Mouse (Mus musculus) layer of hippocampus, postnatal 14 days (tissue): ENCODE results near the gene Bicral. TPM values are rescaled to one million over a fixed set of nuclear protein-coding genes. Genes with fewer than 3 reads are reported as not detected.
"Not testable (repeated sequence)": the region's sequence is repeated elsewhere in the genome, so short reads cannot be mapped to it uniquely, and the experiment has no call there.

Experiments
- DNase-seq, 2 experiments: peaks; one replicate each; pipeline ENCODE4 v3.0.0; 2021 to 2022; ENCODE audit warnings: low spot score in 2 of 2, mixed read lengths in 1 of 2
- total RNA-seq, 2 experiments: library from RNA; stranded (reverse); gene quantifications; 2 replicates each; pipeline ENCODE4 v1.2.3; 2021

Bicral gene
- total RNA-seq, 2 experiments from 2014 or later, result 38.6 to 43.7 TPM

DNA sequence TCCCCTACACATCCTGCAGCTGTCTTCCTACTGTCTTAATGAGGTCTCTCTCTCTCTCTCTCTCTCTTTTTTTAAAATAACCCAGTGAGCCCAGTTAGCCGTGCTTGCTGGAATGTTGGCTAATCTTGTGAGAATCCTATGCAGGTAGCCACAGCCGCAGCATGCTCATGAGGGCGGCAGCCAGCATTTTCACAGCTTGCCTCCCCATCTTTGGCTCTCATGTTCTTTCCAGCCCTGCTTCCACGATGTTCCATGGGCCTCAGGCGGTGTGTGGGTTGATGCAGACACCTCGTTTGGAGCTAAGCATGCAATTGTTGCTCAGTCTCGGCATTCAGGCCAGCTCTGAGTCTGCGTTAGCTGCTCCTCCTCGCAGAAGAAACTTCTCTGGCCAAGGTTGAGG lies 93.4 kb downstream of the Bicral start:
- not testable (repeated sequence) for DNase-seq

DNA sequence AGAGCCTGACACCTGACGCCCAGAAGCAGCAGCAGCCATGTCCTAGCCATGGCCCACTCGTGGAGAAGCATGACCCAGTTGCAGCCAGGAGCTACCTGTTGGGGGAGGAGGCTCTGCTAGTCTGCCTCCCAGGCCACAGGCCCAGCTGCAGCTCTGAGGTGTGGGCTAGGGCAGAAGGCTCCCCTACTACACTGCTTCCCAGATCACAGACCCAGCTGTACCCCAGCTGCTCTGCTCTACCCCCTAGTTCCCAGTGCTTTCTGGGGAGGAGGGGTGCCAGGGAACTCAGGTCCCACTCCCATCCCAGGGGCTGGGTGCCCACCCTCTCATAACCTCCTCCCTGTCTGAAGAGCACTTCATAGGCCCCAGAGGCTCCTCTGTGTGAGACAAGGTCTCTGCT lies 94.7 kb downstream of the Bicral start, which contains the start of gene Ptcra:
Gene Ptcra, minus strand, starts transcription at position 169 of the 400 bp plus-strand sequence.
- no peak for DNase-seq

DNA sequence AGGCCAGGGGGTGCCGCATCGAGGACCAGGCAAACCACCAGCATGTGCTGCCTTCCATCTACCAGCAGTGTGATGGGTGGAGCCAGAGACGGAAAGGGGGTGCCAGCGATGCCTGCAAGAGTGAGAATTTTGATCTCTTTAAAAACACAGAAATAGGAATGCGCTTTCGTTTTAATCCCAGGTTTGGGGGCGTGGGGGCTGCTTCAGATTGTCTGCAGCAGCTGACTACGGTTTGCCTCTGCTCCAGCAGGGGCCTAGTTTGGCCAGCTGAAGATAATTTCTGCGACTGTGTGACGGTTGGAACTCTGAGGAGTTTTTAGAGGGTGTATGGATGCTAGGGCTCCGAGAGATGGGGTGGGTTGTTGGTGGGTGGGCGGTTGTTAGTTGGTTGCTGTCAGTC lies 99.5 kb downstream of the Bicral start:
- no peak for DNase-seq

DNA sequence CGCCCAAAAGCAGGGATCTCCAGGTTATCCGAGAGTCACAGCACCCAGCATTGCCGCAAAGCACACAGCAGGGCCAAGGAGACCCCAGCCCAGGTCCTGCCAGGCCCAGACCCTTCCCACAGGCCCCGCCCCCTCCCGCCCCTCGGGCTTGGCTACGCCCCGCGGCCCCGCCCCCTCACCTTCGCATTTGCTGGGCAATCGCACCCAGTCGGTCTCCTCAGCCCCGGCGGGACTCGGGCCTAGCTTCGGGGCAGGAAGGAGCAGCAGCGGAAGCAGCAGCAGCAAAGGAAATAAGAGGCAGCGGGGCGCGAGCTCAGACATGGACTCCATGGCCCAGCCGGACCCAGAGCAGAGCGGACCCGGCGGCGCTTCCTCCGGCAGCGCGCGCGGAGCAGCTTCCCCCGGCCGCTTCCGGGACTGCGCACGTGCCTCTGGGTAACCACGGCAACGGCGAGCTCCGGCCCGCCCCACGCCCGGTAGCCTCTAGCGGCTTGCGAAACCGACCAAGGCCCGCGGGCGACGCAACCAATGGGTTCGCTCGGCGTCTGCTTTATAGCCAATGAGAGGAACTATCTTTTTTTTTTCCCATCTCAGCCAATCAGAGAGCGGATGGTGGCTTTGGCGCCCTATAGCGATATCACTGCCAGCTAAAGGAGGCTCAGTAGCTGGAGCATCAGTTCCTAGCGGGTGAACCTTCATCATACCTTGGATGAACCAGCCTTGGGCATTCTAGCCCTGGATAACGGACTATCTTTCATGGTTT lies 106.3 kb downstream of the Bicral start, which contains the start of gene Cnpy3:
Gene Cnpy3, minus strand, starts transcription at position 421 of the 763 bp plus-strand sequence.
- DNase-seq, result peak; percentile 97 to 98

DNA sequence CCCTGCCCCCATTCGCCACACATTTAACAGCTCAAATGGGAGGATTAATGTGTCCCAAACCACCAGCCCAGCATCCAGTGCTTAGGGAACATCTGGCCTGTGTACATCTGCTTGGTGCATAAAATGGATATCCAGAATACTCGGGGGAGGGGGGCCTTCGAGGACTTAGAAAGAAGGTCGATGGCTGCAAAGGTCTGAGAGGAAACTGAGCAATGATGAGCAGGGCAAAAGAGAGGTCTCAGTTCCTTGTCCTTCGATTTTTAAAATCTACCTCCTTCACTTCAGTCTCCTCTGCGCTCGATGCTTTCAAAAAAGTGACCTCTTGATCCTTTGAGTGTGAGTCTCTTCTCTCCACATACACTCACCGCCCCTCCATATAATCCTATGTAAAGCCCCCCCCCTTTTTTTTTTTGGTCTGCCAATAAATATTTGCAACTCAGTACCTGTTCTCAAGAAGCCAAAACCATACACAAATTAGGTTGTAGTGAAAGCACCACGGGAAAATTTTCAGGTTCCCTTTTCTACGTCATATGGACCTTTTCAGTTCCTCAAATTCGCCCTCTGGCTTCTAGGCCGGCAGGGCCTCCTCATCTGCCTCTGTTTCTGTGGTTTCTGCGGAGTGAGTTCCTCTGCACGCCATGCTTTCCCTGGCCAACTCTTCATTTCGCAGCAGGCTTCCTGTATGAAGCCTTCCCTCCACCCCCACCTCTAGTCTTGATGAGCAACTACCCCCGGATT lies 107.1 kb downstream of the Bicral start:
- DNase-seq, result peak in 1 of 2 experiments; percentile 71

DNA sequence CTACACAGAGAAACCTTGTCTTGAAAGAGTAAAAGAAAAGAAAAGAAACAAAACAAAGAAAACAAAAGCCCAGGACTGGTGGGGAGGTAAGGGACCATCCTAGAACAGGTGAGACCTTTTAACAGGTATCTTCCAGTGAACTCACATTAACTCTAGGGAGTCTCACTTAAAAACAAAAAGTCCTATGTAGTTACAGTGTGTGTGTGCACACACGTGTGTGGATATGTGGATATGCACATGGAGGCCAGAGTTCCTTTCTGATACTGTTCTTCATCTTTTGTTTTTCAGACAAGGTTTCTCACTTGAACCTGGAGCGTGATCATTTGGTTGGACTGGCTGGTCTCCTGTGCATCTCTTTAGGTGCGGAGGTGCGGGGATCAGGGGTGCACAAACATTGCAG lies 107.7 kb downstream of the Bicral start:
- no peak for DNase-seq

DNA sequence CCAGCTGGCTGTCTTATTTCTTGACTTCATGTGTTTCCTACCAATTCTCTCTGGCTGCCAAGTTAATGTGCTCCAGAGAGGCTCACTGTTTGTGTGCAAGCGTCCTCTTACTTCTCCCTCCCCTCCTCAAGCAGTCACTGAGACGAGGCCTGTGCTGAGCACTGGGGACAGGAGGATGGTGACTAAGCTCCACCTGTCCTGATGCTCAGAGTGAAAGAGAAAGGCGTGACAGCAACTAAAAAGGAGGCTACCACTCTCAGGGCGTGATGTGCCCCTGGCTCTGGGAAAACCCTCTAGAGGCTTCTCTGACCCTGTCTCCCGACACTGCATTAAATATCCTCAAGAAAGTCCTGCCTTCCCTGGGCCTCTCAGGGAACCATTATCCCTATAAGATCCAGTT lies 109.0 kb downstream of the Bicral start:
- DNase-seq, result no peak

Other genes starting within 250 kb of the Bicral start
- gene Ptk7, start 229.0 kb downstream of the Bicral start, total RNA-seq, result 10 to 100 TPM; 11.2 to 11.4 TPM
- 10 to 100 TPM; 15.1 to 16.7 TPM for gene Klc4, start 212.5 kb downstream of the Bicral start, total RNA-seq
- gene Mrpl2, start 212.3 kb downstream of the Bicral start, total RNA-seq, result 10 to 100 TPM; 51.1 to 54.3 TPM
- 10 to 100 TPM; 23.8 to 24.4 TPM for gene Cul7, start 208.1 kb downstream of the Bicral start, total RNA-seq
- gene Rrp36, start 184.1 kb downstream of the Bicral start, total RNA-seq, result 10 to 100 TPM; 12.5 to 15.7 TPM
- gene Mea1, start 179.7 kb downstream of the Bicral start, total RNA-seq, result 100 to 1,000 TPM in 1 of 2 experiments, 10 to 100 TPM in 1; 98.2 to 103 TPM
- 100 to 1,000 TPM; 174 to 176 TPM for gene Klhdc3, start 177.6 kb downstream of the Bicral start, total RNA-seq
- gene Ppp2r5d, start 153.4 kb downstream of the Bicral start, total RNA-seq, result 10 to 100 TPM; 88.1 to 92.2 TPM
- 10 to 100 TPM; 32.0 to 36.8 TPM for gene Pex6, start 147.0 kb downstream of the Bicral start, total RNA-seq
- gene Gnmt, start 129.3 kb downstream of the Bicral start, total RNA-seq, result under 1 TPM; 0.76 to 0.98 TPM
- gene Cnpy3, start 106.3 kb downstream of the Bicral start, total RNA-seq, result 10 to 100 TPM; 53.9 to 57.2 TPM
- under 1 TPM in 1 of 2 experiments, not detected in 1; 0.31 TPM for gene Ptcra, start 94.8 kb downstream of the Bicral start, total RNA-seq
- gene 2310039H08Rik, start 85.8 kb downstream of the Bicral start, total RNA-seq, result 10 to 100 TPM; 12.0 to 12.5 TPM
- gene Rpl7l1, start 75.8 kb downstream of the Bicral start, total RNA-seq, result 10 to 100 TPM; 47.5 to 48.7 TPM
- gene Tbcc, start 32.2 kb upstream of the Bicral start, total RNA-seq, result 10 to 100 TPM; 36.4 to 38.2 TPM
- gene Prph2, start 52.0 kb upstream of the Bicral start, total RNA-seq, result not detected
- gene Ubr2, start 152.1 kb upstream of the Bicral start, total RNA-seq, result 10 to 100 TPM; 52.3 to 52.4 TPM